In genomic region chr2:165927705-165928104, GRCm38 (mm10) we compare ENCODE assay signal across 23 mouse cellular contexts. TPM values are rescaled to one million over a fixed set of nuclear protein-coding genes. Genes with fewer than 3 reads are reported as not detected.
DNase-seq lines count a peak whose midpoint lies in the region; ATAC-seq and TF ChIP-seq lines count a peak whose summit lies in the region.
"Had no signal": no experiment of that assay in that cellular context is flagged by ENCODE, and none has a peak within 500 bp of the region (broad histone marks: within the 10 kb centered on the region; RNA-seq: fewer than 3 reads in every experiment).

No protein-coding gene starts in this region.

- no peaks in the 10 kb centered on the region for H3K36me3 ChIP-seq in E14TG2a.4 (ENCODE audit: insufficient read depth, low read length)
- no peaks in the 10 kb centered on the region for H3K36me3 ChIP-seq in forebrain, embryonic 10.5 days (replicated peaks)
- no peaks in the 10 kb centered on the region for H3K36me3 ChIP-seq in midbrain, embryonic 13.5 days
- H3K36me3 ChIP-seq: G1E had no signal

- 96% methylated on average over 16 of the region's 16 CpGs for WGBS in forebrain, embryonic 10.5 days
- 95% methylated on average over 16 of the region's 16 CpGs for WGBS in midbrain, embryonic 13.5 days

- H3K9me3 ChIP-seq in E14TG2a.4 (ENCODE audit: low read length), result no peaks in the 10 kb centered on the region
- peaks cover 8% of the 10 kb centered on the region; the same call in 1 of the 2 replicates for H3K9me3 ChIP-seq in forebrain, embryonic 10.5 days
- H3K9me3 ChIP-seq in midbrain, embryonic 13.5 days, result no peaks in the 10 kb centered on the region
- H3K9me3 ChIP-seq: G1E had no signal

- peaks cover 45% of the 10 kb centered on the region for H3K4me1 ChIP-seq in E14TG2a.4 (replicated peaks; ENCODE audit: low read depth, low read length)
- peaks cover 11% of the 10 kb centered on the region; the same call in 1 of the 2 replicates for H3K4me1 ChIP-seq in forebrain, embryonic 10.5 days
- no peaks in the 10 kb centered on the region for H3K4me1 ChIP-seq in midbrain, embryonic 13.5 days (replicated peaks)

- no peak for TF ChIP-seq CTCF in E14TG2a.4 (conservative IDR thresholded peaks at IDR 0.05; ENCODE audit: low read length)

- peak; percentile 96 for DNase-seq in heart, adult 11 months
- DNase-seq in heart, postnatal 14 days, result no peak
- DNase-seq in forebrain, embryonic 10.5 days (ENCODE audit: extremely low spot score, low spot score), result no peak
- DNase-seq: adrenal gland, adult 2 months; adrenal gland, adult 8-10 months; adrenal gland, postnatal 10 days; adrenal gland, postnatal 14 days; adrenal gland, postnatal 25 days; adrenal gland, postnatal 36 days; B cell, adult 2 months; cerebellum, adult 11 months; cerebellum, adult 11-12 months; cerebellum, adult 18-20 months had no signal

- no peak overlapping the region for H3K27ac ChIP-seq in forebrain, embryonic 10.5 days
- H3K27ac ChIP-seq in midbrain, embryonic 13.5 days, result no peak overlapping the region

- no peak overlapping the region for H3K4me2 ChIP-seq in midbrain, embryonic 13.5 days (replicated peaks)

- H3K4me3 ChIP-seq in E14TG2a.4 (replicated peaks; ENCODE audit: low read length), result peak overlapping the region; percentile 39; the same call in 1 of the 2 replicates
- H3K4me3 ChIP-seq in forebrain, embryonic 10.5 days, result no peak overlapping the region
- no peak overlapping the region for H3K4me3 ChIP-seq in midbrain, embryonic 13.5 days (replicated peaks)

- intact Hi-C loops in heart, postnatal 14 days (cut with DNase I), result no loop called here

- peaks cover 5% of the 10 kb centered on the region; the same call in 1 of the 2 replicates for H3K27me3 ChIP-seq in E14TG2a.4 (ENCODE audit: insufficient read depth, low read length)
- H3K27me3 ChIP-seq in forebrain, embryonic 10.5 days (ENCODE audit: poor library complexity, severe bottlenecking), result no peaks in the 10 kb centered on the region
- no peaks in the 10 kb centered on the region for H3K27me3 ChIP-seq in midbrain, embryonic 13.5 days
- H3K27me3 ChIP-seq: CH12.LX, Patski had no signal

- H3K9ac ChIP-seq in midbrain, embryonic 13.5 days (replicated peaks), result no peak overlapping the region

- peak; percentile 48 for ATAC-seq in granulocyte monocyte progenitor cell, adult 5-6 weeks (replicated peaks; ENCODE audit: poor library complexity, severe bottlenecking)
- peak; percentile 20; the same call in 1 of the 2 replicates for ATAC-seq in megakaryocyte, adult 5-6 weeks (ENCODE audit: poor library complexity, severe bottlenecking)
- no peak for ATAC-seq in midbrain, embryonic 13.5 days
- ATAC-seq in frontal cortex, adult (ENCODE audit: low TSS enrichment), result no peak
- ATAC-seq: activated CD4-positive, CD25-positive, alpha-beta regulatory T cell, adult 4 months; CD4-positive, CD25-positive, alpha-beta regulatory T cell, adult 4 months; Patski had no signal

RNA-seq across cellular contexts. Expression of gene Zmynd8, which starts 28.9 kb away (rescaled TPM):
- total RNA-seq in heart, postnatal 14 days (2021), result 10 to 100 TPM; 52.0 to 52.5 TPM
- total RNA-seq in granulocyte monocyte progenitor cell, adult 5-6 weeks (2014; fragmentation: Nextera tagmentation), result 53.0 and 58.3 TPM in 2 replicates
- total RNA-seq in granulocyte monocyte progenitor cell, adult 5-6 weeks (2017), result 32.2 and 33.7 TPM in 2 replicates
- total RNA-seq in megakaryocyte, adult 5-6 weeks (2015), result 26.9 and 37.5 TPM in 2 replicates
- 26.7 and 28.3 TPM in 2 replicates for total RNA-seq in megakaryocyte, adult 5-6 weeks (2017)
- 60.2 and 64.4 TPM in 2 replicates for polyA plus RNA-seq in forebrain, embryonic 10.5 days (2016; fragmentation: Nextera tagmentation; extraction: Ambion mirVana)
- polyA plus RNA-seq in midbrain, embryonic 13.5 days (2015; fragmentation: Nextera tagmentation; extraction: Ambion mirVana), result 85.4 and 86.8 TPM in 2 replicates

Comparison
In these comparisons a context has a peak if more than half of its experiments do, and no peak if none do; other contexts are left out.
1. ATAC-seq: peak in granulocyte monocyte progenitor cell, adult 5-6 weeks (single experiment) and megakaryocyte, adult 5-6 weeks (single experiment); none in midbrain, embryonic 13.5 days (single experiment) and frontal cortex, adult (single experiment).